Mouse (Mus musculus): ENCODE measurements at regions not wholly inside any gene's neighbourhood (a gene's known extent, or its start where the extent isn't known, plus 50 kb on each side); places are given as distances from the start of the nearest gene placed in this dataset.
"Not testable (repeated sequence)": the region's sequence is repeated elsewhere in the genome, so short reads cannot be mapped to it uniquely, and the experiment has no call there.

DNA sequence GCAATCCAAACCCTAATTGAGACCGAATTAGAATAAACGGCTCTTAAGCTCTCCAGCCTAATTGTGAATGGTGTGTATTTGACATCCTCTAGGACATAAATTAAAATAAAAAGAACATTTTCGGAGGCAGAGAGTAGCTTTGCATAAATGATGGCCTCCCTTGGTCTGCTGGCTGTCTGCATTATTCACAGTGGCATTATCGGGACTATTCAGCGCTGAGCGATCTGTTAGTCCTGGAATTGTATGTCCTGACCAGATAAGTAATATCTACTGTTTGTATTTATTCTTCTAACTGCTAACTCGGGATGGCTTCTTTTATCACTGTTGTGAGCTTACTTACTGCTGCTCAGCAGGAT, 299.6 kb downstream of the Chl1 start:
- no peak for DNase-seq

DNA sequence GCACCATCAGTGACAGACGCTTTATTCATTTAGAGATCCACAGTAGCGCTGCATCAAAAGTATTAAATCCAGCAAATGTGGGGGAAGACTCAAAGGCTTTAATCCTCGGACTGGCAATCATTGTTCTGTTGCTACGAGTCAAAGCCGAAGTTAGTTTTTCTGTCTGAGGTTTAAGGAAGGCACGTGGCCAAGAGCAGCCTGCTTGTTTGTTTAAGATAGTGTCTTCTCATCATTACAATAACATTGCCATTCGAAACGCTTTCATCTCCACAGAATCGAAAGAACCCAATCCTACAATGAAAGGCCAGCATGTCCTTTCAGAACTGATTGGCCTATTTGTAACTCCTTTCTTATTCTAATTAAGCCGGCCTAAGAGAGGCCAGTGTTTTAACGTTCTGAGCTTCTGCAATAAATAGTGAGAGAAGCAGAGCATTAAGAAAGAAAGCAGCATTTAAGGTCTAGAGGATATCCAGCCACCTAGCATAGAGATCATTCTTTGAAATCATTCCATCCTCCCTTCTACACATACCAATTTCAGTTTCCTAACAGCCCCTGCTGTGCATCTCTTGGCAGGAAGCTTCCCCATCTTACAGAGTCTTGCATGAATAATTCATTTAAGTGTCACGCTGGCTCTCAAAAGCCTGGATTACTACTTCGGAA, 300.1 kb downstream of the Chl1 start:
- peak; percentile 16 to 27 for DNase-seq

DNA sequence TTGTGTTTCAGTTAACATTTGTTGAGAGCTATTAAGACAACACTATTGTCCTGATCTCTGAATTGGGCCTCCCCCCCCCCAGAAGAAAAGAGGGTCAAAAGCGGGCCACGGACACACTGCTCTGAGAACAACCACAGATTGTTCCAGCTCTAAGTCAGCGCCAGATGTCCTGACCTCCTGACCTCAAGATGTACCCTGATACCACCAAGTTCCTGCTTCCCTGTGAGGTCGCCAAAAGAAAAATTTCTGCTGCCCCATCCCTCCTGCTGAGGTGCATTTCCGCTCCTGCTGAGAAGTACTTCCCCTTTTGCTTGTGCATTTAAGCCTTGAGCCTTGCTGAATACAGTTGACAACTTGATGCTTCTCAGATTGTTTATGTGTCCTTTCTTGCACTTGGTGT, 306.0 kb downstream of the Chl1 start:
- not testable (repeated sequence) for DNase-seq

- DNase-seq: no peak
Observed at GRCm38 (mm10) chr6:103826042-103826441, 315.7 kb downstream of the Chl1 start.

DNA sequence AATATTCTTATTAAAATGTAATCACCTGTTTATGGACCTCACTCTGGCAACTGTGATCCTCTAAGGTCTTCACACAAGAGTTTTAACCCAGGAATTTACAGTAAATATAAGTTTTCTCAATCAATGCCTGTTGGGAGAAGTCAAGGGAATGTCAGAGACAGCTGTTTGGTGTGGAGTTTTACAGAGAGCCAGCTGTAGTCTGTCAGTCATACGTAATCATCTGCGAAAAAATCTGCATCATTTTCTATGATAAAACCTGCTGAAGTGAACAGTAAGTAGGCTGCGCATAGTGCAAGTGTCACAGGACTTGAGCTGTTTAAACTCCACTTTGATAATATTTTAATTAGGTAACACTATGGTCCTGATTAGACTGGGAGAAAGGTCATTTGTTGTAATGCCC, 317.2 kb downstream of the Chl1 start:
- DNase-seq: no peak

- no peak for DNase-seq
Observed at GRCm38 (mm10) chr6:103828866-103829265, 318.5 kb downstream of the Chl1 start.

DNA sequence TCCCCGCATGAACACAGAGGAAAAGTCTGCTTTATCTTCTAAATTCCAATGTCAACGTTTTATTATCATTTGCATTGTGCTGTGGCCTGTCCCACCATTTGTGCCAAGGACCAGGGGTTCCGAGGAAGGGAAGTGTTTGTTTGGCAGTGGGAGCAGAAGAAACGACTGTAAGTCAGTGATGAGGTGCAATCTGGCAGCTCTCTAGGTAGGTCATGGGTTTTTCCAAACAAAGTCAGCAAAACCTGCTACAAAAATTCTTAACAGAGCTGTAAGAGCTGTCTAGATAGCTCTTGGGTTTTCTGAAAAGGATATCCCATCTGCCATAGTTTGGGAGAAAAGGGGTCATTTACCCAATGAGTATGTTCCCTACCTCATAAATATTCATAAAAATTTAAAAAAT, 321.9 kb downstream of the Chl1 start:
- DNase-seq: no peak

DNA sequence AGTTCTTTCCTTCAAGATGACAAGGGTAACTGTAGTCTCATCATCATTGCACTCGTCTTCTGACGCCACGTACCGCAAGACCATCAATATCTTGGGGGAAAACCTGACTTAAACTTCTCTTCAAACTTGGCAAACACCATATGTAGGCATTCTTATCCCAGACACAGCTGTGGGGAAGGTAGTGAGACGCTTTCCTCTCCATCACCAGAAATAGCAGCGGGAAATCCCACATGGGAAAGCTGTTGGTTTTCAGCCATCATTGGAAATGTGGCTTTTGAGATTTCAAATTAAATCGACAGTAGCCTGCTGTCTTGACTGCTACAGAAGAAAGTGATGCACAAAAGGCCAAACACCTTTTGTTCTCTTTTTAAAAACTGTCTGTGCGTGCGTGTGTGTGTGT, 322.4 kb downstream of the Chl1 start:
- no peak for DNase-seq

DNA sequence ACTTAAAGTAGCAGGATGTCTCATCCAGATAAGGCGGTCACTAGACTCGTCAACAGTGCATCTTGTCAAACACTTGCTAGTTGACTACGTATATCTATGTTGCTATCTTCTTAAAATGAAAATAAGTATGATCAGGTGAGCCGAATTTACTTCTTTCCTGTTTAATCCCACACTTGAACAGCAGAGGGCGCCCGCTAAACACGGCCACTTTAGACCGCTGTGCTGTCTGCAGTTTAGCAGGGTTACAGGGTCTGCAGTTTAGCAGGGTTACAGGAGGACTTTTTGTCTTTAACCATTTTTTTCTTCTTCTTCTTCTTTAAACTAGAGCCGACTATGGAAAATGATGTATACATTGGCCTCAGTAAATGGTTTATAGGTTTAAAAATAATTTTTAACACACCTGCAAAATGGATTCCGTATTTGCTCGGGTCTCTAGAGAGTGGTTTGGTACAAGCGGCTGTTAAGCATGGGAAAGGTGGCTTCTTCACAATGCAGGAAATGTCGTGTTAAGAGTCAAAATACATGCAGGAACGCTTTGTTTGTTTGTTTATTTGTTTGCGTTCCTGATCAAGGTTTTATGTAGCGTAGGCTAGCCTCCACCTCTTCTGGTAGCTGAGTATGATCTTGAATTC, 323.2 kb downstream of the Chl1 start:
- peak; percentile 59 to 80 for DNase-seq

DNA sequence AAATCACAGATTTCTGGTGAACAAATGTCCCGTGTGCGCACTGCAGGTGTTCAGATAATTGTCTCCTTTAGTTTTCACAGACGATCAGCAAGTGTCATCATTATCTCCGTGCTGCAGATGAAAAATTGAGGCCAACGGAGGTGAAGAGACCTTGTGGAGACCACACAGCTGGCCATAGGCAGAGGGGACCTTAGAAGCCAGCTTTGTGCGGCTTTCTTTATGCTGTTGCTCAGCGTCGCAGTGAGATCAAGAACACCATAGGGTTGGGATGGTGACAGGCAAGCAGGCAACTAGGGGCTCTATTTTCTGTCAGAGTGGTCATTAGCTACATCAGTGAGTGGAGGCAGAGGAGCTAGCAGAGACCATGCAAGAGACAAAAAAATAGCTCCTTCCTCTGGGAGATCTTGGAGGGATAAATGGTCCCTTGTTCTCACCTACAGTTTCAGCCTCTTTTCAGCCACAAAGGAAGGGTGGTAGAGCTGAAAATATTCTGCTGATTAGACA, 324.4 kb downstream of the Chl1 start:
- DNase-seq: no peak

- no peak for DNase-seq
Observed at GRCm38 (mm10) chr6:103859787-103860186, 349.4 kb downstream of the Chl1 start.

DNA sequence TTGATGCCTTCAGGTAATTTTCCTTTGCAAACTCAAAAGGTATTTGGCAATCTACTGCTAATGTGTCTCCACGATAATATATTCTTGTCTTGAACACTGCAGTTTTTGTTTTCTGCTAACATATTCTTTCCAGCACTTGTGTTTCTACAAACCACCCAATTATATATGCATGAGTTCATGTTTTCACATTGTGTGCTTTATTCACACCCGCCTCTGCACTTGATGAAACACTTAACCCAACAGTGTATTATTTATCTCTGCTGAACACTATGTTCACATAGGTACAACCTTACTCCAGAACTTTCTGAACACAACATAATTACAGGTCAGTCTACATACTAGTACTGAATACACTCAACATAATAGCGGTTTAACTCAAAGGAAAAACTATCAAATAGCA, 383.1 kb downstream of the Chl1 start:
- no peak for DNase-seq

DNA sequence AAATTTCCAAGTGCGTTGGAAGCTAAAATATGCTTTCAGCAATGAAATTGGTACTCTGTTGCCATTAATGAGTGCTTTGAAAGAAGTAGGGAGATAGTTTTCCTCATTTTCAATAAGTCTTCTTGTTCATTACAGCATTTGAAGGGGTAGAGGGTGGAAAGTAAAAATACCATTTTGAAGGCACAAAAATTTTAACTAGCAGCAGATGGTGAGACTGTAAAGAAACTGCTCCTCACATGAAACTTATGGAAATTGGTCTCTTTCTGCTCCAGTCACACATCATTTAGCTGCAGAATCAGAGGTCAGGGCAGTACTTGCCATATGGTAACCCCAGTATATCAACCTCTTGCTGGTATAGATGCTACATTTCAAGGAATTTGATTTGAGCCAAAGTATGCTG, 414.1 kb downstream of the Chl1 start:
- DNase-seq: no peak

DNA sequence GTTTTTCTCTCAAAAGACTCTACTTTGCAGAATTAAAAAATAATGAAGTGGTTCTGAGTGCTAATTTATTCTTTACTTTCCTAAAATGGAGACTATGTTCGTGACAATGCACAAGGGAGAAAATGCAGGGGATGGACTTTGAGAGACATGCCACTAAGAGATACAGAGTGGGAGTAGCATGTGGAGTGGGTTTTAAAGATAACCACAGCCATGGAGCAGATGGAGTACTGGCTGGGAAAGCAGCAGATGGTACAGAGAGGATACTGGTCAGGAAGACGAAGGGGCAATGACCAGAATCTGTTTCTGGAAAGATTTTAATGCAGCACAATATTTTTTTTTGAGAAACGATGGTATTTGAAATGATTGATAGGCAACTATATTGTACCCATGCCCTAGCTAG, 416.7 kb downstream of the Chl1 start:
- peak in 1 of 2 experiments; percentile 9 for DNase-seq

DNA sequence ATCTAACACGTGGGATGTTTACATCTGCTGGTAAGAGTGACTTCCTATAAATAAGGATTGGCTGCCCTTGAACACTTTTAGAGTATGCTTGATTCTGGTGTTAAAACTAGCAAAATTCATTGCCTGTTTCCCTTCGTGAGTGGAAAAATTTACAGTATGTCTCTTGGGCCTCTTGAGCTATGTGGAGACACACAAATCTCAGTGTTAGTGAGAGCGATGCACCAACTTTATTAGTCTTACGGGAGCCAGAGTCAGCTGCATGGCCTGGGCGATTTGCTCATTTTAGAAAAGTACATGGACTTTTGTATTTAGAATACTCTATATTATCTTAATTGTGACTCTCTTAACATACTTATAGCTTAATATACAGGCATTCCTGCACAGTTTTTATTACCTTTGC, 430.0 kb downstream of the Chl1 start:
- DNase-seq: no peak

DNA sequence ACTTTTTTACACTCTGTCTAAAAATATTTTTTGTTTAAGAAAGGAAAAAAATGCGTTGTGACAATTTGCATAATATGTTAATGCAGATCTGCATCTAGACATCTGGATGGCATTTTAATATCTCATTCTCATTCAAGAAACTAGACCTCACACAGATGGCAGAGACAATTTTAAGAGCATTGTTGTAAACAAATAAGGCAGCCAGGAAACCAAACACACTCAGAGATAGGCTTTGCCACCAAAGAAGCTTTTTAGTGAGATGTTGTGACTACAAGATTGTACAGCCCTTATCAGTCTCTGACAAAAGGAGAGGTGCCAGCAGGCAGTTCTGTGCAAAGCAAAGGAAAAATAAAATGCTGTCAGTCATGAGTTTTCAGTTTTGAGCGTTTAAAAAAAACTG, 434.0 kb downstream of the Chl1 start:
- no peak for DNase-seq

DNA sequence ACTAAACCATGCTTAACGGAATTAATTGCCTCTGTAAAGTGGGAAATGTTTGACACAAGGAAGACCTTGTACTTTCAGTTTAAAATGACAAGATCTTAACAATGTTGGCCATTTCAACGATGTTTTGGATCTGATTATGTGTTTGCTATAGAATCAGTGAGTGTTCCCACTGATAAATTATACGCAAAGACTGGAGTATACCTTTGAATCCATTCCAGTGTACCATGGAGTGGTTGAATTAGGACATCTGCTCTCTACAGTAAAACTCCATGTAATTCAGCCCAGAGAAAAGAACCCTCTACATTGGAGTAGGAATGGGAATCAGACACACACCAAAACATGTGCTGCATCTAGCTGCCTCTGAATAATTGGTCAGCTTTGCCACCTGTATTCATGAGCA, 437.1 kb downstream of the Chl1 start:
- DNase-seq: no peak

DNA sequence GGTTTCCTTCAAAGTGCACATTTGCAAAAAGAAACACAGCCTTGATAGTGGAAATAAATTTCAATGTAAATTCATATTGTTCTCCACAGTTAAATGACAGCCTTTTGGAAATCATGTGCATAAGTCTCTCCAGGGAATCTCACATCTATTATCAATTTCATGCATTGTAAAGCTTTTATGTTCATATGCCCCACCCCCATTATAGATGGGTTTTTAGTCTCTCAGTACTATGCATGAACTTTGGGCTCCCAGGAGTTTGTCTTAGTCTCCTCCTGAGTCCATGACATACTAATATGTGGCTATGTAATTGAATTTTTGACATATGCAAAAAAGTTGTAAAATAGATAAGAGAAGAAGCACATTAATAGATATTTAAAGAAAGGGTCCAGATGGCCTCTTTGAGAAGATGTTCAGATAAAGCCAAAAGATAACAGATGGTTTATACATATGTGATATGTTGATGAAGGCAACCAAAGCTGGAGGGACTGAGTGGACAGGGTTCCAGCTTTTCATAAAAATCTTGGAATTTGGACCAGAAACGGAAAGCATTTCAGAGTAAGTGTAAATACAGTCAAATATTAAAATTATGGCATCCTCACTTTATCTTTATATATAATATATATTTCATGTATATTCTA, 442.9 kb downstream of the Chl1 start:
- no peak for DNase-seq

- DNase-seq: no peak
Observed at GRCm38 (mm10) chr6:103959002-103959401, 448.6 kb downstream of the Chl1 start.

GRCm38 (mm10) chr6:103967811-103968420, 457.5 kb downstream of the Chl1 start:
- no peak for DNase-seq

DNA sequence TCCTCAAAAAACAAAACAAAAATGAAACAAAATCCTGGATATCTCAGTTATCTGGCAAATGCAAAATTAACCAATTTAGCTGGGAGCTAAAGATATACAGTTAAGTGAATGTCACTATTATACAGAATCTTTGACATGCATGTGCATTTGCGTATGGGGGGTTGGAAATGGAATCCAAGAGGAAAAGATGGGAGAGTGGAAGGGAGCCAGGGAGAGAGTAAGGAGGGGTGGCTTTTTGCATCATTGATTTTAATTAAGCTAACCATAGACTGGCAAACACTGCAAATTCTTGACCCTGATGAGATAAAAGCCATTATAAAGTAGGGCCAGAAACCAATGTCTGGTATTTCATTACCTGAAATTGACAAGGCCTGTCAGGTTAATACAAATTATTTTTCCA, 488.8 kb downstream of the Chl1 start:
- no peak for DNase-seq

DNA sequence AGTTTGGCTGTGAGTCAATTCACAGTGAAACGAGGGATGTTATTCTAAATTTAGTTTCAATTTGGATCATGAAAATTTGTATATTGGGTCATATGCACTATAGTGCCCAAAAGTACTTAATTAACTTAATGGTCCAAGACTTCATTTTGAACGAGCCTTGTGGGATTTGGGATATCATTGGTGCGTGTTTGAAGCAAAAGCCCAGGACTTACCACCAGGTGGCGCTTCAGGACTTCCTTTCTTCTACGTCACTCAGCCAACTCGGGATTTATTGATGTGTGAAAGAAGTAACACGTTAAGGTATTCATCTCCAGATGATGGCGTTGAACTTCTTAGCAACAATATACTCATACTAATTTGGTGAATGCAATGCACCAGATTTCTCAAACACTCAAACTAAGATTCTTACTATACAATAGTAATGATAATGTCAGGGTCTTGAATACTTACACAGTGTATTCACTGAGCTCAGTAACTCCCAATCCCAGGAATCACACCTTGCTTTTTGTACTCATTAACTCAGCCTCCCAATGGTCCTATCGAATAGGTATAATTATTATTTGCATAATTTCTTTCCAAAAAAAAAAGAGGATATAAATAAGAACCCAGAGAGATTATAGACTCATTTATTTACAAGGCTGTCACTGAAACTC, 464.0 kb upstream of the Cntn6 start:
- peak; percentile 83 to 93 for DNase-seq

GRCm38 (mm10) chr6:104038853-104039252, 453.7 kb upstream of the Cntn6 start:
- DNase-seq: no peak
